Mouse (Mus musculus) E14TG2a.4 (cell line): Measurements from ENCODE around the gene Fam229b.

Experiments used
- H3K27me3 ChIP-seq: 2 replicates; pipeline ENCODE4 v1.6.1; 2014; ENCODE audit warnings: low read length, control low read depth; ENCODE audit not compliant: insufficient read depth
- H3K36me3 ChIP-seq: 2 replicates; pipeline ENCODE4 v1.6.1; 2014; ENCODE audit warnings: low read length, control low read depth; ENCODE audit not compliant: insufficient read depth
- H3K4me1 ChIP-seq: replicated peaks from 2 replicates; pipeline ENCODE4 v1.6.1; 2014; ENCODE audit warnings: low read depth, low read length, control low read depth
- H3K4me3 ChIP-seq: replicated peaks from 2 replicates; pipeline ENCODE4 v1.5.1; 2014; ENCODE audit warnings: mild to moderate bottlenecking, low read length
- H3K9me3 ChIP-seq: 2 replicates; pipeline ENCODE4 v1.6.1; 2014; ENCODE audit warnings: low read length, control low read depth
- CTCF ChIP-seq: conservative IDR thresholded peaks from 2 replicates; pipeline ENCODE4 v1.5.1; 2014; ENCODE audit warnings: low read length
- NANOG ChIP-seq: IDR thresholded peaks from 2 replicates; pipeline ENCODE4 v1.6.1; 2014; ENCODE audit warnings: borderline replicate concordance, low read length, mixed read lengths
- POU5F1 ChIP-seq: IDR thresholded peaks from 2 replicates; pipeline ENCODE4 v1.6.1; 2014; ENCODE audit warnings: low read length, borderline replicate concordance

Gene Fam229b

DNA sequence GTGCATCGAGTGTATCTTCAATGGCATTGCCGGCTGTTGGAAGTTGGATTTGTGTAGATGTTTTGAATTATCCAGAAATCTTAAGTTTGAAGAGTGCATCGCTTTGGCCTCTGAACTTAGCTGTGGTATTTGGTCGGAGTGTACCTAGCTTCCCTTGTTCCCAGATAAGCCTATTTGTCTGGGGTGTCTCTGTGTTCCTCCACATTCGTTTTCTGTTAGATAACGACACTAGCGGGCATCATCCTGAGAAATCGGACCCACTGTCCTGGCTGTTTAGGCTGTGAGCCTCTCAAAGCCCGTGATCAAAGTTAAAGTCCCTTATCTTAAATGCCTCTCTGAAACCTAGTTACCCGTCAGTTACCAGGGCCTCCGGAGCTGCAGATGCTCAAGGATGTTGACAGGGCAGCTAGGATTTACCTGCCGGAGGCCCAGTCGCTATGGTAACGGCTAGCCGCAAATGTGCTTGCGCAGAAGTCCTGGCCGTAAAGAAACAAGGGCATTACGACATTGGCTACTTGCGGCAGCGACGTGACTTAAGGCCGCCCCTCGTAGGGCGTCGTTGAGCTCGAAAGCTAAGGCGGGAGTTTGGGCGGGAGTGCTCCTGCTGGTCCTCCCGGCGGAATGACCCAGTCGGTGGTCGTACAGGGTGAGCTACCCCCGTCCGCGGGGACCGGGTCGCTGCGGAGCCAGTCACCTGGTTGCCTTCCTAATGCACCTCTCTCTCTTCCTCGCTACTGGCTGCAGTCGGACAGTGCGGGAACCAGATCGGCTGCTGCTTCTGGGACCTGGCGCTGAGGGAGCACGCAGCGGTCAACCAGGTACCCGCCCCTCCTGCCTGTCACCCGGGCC lies at the start of gene Fam229b, which contains the start of gene Tube1:
Gene Fam229b (minus strand): TSS at position 453 of the 849 bp plus-strand sequence.
Gene Tube1 (plus strand): TSS at position 515 of the 849 bp plus-strand sequence.
- TF ChIP-seq CTCF (no peak), NANOG (no peak), POU5F1 (no peak)
- H3K27me3 ChIP-seq = no peaks in the 10 kb centered on the region
- peak within 1 kb of the TSS; percentile 88 for H3K4me3 ChIP-seq
- peaks cover 25% of the 10 kb centered on the region for H3K36me3 ChIP-seq
- H3K9me3 ChIP-seq = peaks cover 2% of the 10 kb centered on the region
- H3K4me1 ChIP-seq = peaks cover 12% of the 10 kb centered on the region

DNA sequence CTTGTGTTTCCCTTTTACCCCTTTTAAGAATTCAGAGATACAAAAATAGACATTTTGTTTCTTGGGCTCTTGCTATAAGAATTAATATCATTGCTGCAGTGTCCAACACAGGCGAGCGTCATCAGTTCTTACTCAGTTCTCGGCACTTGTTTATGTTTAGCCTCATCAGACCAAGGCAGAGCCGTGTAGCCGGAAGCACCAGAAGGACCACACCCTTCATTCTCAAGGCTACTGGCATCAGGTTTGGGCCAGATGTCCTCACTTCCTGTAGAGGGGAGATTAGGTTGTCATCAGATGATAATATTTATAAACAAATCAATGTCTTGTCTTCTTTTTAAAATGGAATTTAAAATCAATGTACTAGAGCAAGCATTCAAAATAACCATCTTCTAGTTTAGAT lies 43.3 kb upstream of the Fam229b start:
- TF ChIP-seq CTCF (no peak), NANOG (no peak), POU5F1 (no peak)
- no peaks in the 10 kb centered on the region for H3K36me3 ChIP-seq

DNA sequence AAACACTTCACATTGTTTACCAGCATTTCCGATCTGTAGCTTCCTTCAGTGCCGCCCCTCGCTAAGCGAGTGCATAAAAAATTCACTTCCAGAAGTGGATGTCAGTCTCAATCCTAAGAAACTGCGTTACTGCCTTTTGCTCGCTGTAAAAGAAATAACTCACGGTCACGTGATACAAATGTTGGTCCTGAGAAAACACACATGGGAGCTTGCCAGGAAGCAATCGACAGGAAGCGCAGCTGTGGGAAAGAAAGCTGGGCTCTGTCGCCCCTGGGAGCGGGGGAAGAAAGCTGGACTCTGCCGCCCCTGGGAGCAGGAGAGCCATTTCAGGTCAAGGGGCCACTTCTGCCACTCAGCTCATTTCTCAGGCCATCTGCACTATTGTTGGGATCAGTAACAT lies 39.4 kb upstream of the Fam229b start:
- TF ChIP-seq CTCF (no peak), NANOG (no peak), POU5F1 (no peak)
- Histone ChIP-seq H3K9me3 (0 out of 2 replicates have a peak, but pooled peaks cover 4% of the 10 kb centered on the region), H3K36me3 (no peaks in the 10 kb centered on the region), H3K27me3 (peaks cover 27% of the 10 kb centered on the region), H3K4me1 (peaks cover 31% of the 10 kb centered on the region), H3K4me3 (no peak overlapping the region)

More for the DNA sequence above, 43.3 kb upstream of the Fam229b start:
- Histone ChIP-seq H3K27me3 (peaks cover 12% of the 10 kb centered on the region), H3K4me3 (no peak overlapping the region), H3K9me3 (0 out of 2 replicates have a peak, but pooled peaks cover 4% of the 10 kb centered on the region), H3K4me1 (peaks cover 15% of the 10 kb centered on the region)

DNA sequence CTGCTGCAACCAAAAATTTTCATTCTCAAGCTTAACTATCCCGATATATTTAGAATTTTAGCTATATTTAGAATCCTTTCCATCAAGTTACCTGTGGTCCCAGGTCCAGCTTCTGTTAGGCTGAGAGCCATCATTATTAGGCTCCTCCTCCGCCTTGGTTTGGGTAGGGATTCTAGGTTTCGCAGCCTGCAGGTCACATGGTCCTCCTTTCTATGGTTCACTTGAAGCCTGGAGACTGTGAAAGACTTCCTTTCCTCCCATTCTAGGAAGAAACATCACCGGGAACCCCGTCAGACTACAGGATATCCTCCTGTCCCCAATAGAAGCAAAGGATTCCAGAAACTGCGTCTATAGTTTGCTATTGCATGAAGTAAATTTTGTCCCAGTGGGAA lies 38.8 kb upstream of the Fam229b start:
- TF ChIP-seq CTCF (no peak), NANOG (no peak), POU5F1 (no peak)
- Histone ChIP-seq H3K4me1 (peaks cover 31% of the 10 kb centered on the region), H3K27me3 (peaks cover 29% of the 10 kb centered on the region), H3K36me3 (no peaks in the 10 kb centered on the region), H3K9me3 (no peaks in the 10 kb centered on the region), H3K4me3 (no peak overlapping the region)

DNA sequence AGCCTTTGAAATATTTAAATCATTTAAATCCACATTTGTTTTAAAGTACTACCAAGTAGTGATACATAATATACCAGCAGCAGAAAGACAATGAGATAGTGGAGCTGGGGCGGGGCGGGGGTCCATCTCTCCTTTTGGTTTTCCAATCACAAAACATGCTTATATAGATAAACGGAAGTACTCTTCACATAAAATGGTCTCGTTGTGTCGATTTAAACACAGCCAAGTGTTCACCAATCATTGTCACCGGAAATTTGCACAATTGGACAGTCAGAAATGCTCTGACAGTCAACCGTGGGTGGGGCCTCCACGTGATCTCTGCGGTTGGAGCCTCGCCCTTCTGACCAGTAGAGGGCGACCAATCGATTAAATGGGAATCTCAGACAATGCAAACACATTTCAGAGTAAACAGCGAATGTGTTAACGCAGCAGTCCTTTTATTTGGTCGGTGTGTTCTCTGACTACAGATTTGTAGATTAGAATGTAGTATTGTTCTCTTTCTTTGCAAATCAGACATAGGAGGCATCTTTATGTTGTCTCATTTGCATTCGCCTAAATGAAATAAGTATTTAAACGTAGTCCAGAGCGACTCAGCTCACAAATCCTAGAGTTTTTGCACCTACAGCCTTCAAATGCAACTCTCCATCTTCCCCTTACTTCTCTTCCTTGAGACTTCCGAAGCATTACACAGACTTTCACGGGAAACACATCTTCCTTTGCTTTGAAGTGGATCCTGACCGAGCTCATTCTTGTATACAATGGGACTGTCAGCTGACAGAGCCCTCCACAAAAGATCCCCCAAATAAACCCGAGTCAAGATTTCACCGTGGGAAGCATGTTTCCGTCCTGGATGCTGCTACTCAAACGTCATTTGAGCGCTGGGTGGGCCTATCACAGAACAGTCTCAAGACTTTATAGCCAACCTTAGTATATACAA lies 38.2 kb upstream of the Fam229b start:
- Histone ChIP-seq H3K9me3 (no peaks in the 10 kb centered on the region), H3K4me3 (peak overlapping the region; percentile 79), H3K4me1 (peaks cover 31% of the 10 kb centered on the region), H3K27me3 (peaks cover 35% of the 10 kb centered on the region), H3K36me3 (no peaks in the 10 kb centered on the region)
- TF ChIP-seq POU5F1 = no peak
- TF ChIP-seq CTCF = peak; percentile 64
- no peak for TF ChIP-seq NANOG

DNA sequence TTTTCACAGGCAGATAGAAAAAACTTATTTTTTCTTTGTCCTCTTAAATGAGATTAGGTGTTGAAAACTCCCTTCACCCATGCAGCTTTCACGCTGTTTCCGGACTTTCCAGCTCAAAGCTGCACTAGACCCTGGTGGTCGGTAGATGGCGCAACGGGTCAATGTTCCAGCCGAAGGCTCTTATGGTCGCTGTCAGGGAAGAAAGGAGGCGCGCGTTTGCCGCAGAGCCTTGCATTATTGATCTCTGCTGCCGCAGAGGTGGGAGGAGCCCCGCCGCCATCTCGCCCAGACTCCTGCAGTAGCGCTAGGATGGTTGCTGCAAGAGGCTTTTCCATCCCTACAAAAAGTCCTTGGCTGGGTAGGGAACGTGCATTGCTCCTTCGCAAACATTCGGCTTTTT lies 37.4 kb upstream of the Fam229b start:
- peak; percentile 69 for TF ChIP-seq CTCF
- TF ChIP-seq NANOG = no peak
- no peak for TF ChIP-seq POU5F1
- no peaks in the 10 kb centered on the region for H3K36me3 ChIP-seq
- H3K4me3 ChIP-seq = peak overlapping the region; percentile 79
- H3K27me3 ChIP-seq = peaks cover 36% of the 10 kb centered on the region
- H3K4me1 ChIP-seq = peaks cover 31% of the 10 kb centered on the region
- H3K9me3 ChIP-seq = no peaks in the 10 kb centered on the region

DNA sequence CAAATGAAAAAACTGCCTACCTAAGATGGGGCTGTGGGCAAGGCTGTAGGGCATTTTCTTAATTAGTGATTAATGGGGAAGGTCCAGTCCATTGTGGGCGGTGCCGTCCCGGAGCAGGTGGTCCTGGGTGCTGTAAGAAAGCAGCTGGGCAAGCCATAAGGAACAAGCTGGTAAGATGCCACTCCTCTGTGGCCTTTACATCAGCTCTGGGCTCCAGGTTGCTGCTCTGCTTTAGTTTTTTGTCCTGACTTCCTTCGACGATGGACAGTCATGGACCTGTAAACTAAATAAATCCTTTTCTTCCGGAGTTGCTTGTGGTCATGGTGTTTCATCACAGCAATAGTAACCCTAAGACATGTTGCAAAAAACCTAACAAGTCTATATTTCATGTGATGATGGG lies 37.0 kb upstream of the Fam229b start:
- Histone ChIP-seq H3K27me3 (peaks cover 36% of the 10 kb centered on the region), H3K4me3 (no peak overlapping the region), H3K36me3 (no peaks in the 10 kb centered on the region), H3K4me1 (peaks cover 33% of the 10 kb centered on the region), H3K9me3 (no peaks in the 10 kb centered on the region)
- TF ChIP-seq NANOG (no peak), POU5F1 (no peak), CTCF (no peak)

DNA sequence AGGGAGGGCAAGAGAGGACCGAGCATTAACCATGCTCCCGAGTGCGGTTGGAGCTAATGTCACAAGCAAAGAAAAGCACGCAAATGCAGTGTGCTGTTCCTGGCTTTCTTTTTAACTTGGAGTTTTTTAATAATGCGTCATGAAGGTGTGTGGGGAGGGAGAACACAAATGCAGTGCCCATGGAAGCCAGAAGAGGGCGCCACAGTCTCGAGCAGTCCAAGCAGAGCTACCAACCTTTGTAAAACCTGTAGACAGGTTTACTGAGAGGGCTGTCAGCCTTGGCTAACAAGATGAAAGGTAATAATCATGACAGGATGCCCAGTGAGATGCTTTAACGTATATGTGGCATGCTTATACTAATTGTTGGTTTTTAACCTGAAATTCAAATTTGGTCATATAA lies 36.5 kb upstream of the Fam229b start:
- TF ChIP-seq POU5F1 (no peak), NANOG (no peak), CTCF (peak; percentile 95)
- Histone ChIP-seq H3K27me3 (peaks cover 36% of the 10 kb centered on the region), H3K4me3 (peak overlapping the region; percentile 32), H3K9me3 (no peaks in the 10 kb centered on the region), H3K36me3 (no peaks in the 10 kb centered on the region), H3K4me1 (peaks cover 34% of the 10 kb centered on the region)
